Mouse (Mus musculus) thymus, adult 2 months (tissue): ENCODE results near the gene Col25a1. TPM values are rescaled to one million over a fixed set of nuclear protein-coding genes. Genes with fewer than 3 reads are reported as not detected.

Experiments
- DNase-seq: peaks from one replicate; pipeline ENCODE4 v3.0.0; 2021
- H3K27ac ChIP-seq: fragments of 200-500 bp; 2 replicates; pipeline ENCODE4 v1.5.1; 2012; ENCODE audit warnings: low read length, control low read depth; ENCODE audit not compliant: control insufficient read depth, insufficient read depth
- H3K27me3 ChIP-seq: fragments of 200-500 bp; 2 replicates; pipeline ENCODE4 v1.6.1; 2012; ENCODE audit warnings: mild to moderate bottlenecking, low read length, moderate library complexity, mixed read lengths; ENCODE audit not compliant: control insufficient read depth, insufficient read depth
- H3K36me3 ChIP-seq: fragments of 200-500 bp; 2 replicates; pipeline ENCODE4 v1.6.1; 2012; ENCODE audit warnings: mild to moderate bottlenecking, low read length, moderate library complexity; ENCODE audit not compliant: control insufficient read depth, insufficient read depth
- H3K4me1 ChIP-seq: fragments of 200-500 bp; replicated peaks from 2 replicates; pipeline ENCODE4 v1.6.1; 2012; ENCODE audit warnings: low read length; ENCODE audit not compliant: control insufficient read depth, insufficient read depth
- H3K4me3 ChIP-seq: fragments of 200-500 bp; 2 replicates; pipeline ENCODE4 v1.5.1; 2012; ENCODE audit warnings: mild to moderate bottlenecking, low read length, control low read depth, moderate library complexity; ENCODE audit not compliant: control insufficient read depth, insufficient read depth
- CTCF ChIP-seq: fragments of 200-500 bp; IDR thresholded peaks from 2 replicates; pipeline ENCODE4 v1.5.1; 2012; ENCODE audit warnings: mild to moderate bottlenecking, control low read depth, low read length, moderate library complexity, borderline replicate concordance; ENCODE audit not compliant: control insufficient read depth, poor library complexity, insufficient read depth; ENCODE audit errors: extremely low read depth
- POLR2A ChIP-seq: fragments of 200-500 bp; IDR thresholded peaks from 2 replicates; pipeline ENCODE4 v1.6.1; 2012; ENCODE audit warnings: mild to moderate bottlenecking, low read length, control low read depth, moderate library complexity; ENCODE audit not compliant: control insufficient read depth, poor library complexity, insufficient read depth; ENCODE audit errors: extremely low read depth
- WGBS: fragments of 180-500 bp; shearing (Covaris S2); methylation state at CpG from one replicate; pipeline ENCODE4 v1.1.7; 2018; 5-methylcytosine and 5-hydroxymethylcytosine counted together
- polyA plus RNA-seq: library from polyadenylated mRNA; depleted of rRNA; stranded (reverse); fragments of >200 nt; gene quantifications from 2 replicates; pipeline ENCODE4 v1.2.3, GENCODE M21; 2012; rRNA removed

Gene Col25a1
- not detected in 2 replicates for polyA plus RNA-seq

- WGBS, result 92% methylated on average over 8 of the region's 8 CpGs
- TF ChIP-seq POLR2A, result no peak
- no peak for TF ChIP-seq CTCF
- no peak within 1 kb of the TSS for H3K4me3 ChIP-seq
Measured at GRCm38 (mm10) chr3:130131201-130131600, at the start of gene Col25a1. Gene Col25a1 (plus strand): TSS chr3:130131501.

GRCm38 (mm10) chr3:130083312-130083711 lies 48.0 kb upstream of the Col25a1 start:
- H3K4me3 ChIP-seq, result no peak overlapping the region
- H3K27me3 ChIP-seq, result no peaks in the 10 kb centered on the region
- no peak for DNase-seq
- no peaks in the 10 kb centered on the region for H3K4me1 ChIP-seq
- no peak overlapping the region for H3K27ac ChIP-seq
- 59% methylated on average over 2 of the region's 2 CpGs for WGBS
- TF ChIP-seq POLR2A (no peak), CTCF (no peak)
- no peaks in the 10 kb centered on the region for H3K36me3 ChIP-seq

More at GRCm38 (mm10) chr3:130131201-130131600, at the start of gene Col25a1:
- DNase-seq, result no peak
- Histone ChIP-seq H3K27me3 (no peaks in the 10 kb centered on the region), H3K27ac (no peak within 1 kb of the TSS), H3K36me3 (no peaks in the 10 kb centered on the region), H3K4me1 (no peaks in the 10 kb centered on the region)

DNA sequence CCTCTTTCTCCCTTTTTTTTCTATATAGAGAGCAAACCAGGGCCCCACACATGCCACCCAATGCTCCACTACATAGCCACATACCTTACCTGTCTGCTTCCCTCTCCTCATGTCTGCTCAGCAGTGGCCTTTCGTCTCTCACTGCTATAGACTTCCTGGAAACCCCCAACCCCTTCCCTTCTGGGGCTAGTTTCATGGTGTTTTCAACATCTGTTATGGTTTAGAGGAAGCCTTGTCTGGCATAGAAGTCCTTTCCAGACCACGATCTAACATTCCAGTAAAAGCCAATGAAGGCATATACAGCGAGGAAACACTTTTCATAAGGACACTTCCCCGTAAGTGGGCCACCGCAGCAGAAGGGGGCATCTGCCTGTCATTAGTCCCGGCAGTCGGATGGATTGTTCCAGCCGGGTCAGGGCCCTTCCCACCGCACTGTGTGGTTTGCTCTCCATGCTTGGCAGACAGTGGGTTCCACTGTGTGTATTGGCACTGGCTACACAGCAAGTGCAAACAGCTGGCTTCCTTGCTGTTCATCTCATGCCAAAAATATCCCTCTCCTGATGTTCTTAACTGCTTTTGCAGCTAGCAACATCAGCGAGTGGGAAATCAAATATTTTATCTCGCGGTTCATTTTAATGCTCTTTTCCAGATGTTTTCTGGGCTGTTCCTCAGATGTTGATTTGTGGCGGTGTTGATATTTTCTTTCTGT lies 44.8 kb upstream of the Col25a1 start:
- Histone ChIP-seq H3K4me1 (no peaks in the 10 kb centered on the region), H3K27me3 (no peaks in the 10 kb centered on the region), H3K36me3 (no peaks in the 10 kb centered on the region), H3K4me3 (no peak overlapping the region), H3K27ac (no peak overlapping the region)
- no peak for DNase-seq
- 72% methylated on average over 13 of the region's 13 CpGs for WGBS
- TF ChIP-seq POLR2A (no peak), CTCF (no peak)

GRCm38 (mm10) chr3:130087466-130087865 lies 43.8 kb upstream of the Col25a1 start:
- Histone ChIP-seq H3K27ac (no peak overlapping the region), H3K36me3 (no peaks in the 10 kb centered on the region), H3K4me1 (no peaks in the 10 kb centered on the region), H3K4me3 (no peak overlapping the region), H3K27me3 (no peaks in the 10 kb centered on the region)
- no peak for DNase-seq
- TF ChIP-seq CTCF (no peak), POLR2A (no peak)
- 91% methylated on average over 9 of the region's 9 CpGs for WGBS

GRCm38 (mm10) chr3:130088654-130089053 lies 42.6 kb upstream of the Col25a1 start:
- 95% methylated on average over 9 of the region's 9 CpGs for WGBS
- no peak for TF ChIP-seq CTCF
- TF ChIP-seq POLR2A, result no peak
- no peak for DNase-seq
- no peak overlapping the region for H3K4me3 ChIP-seq
- no peaks in the 10 kb centered on the region for H3K4me1 ChIP-seq
- H3K36me3 ChIP-seq, result no peaks in the 10 kb centered on the region
- no peak overlapping the region for H3K27ac ChIP-seq
- no peaks in the 10 kb centered on the region for H3K27me3 ChIP-seq

- Histone ChIP-seq H3K4me3 (no peak overlapping the region), H3K4me1 (no peaks in the 10 kb centered on the region), H3K36me3 (no peaks in the 10 kb centered on the region), H3K27ac (no peak overlapping the region), H3K27me3 (no peaks in the 10 kb centered on the region)
- WGBS, result 87% methylated on average over 9 of the region's 9 CpGs
- no peak for DNase-seq
- TF ChIP-seq CTCF, result no peak
Measured at GRCm38 (mm10) chr3:130090460-130090859, 40.8 kb upstream of the Col25a1 start.
